In the genomic region with DNA sequence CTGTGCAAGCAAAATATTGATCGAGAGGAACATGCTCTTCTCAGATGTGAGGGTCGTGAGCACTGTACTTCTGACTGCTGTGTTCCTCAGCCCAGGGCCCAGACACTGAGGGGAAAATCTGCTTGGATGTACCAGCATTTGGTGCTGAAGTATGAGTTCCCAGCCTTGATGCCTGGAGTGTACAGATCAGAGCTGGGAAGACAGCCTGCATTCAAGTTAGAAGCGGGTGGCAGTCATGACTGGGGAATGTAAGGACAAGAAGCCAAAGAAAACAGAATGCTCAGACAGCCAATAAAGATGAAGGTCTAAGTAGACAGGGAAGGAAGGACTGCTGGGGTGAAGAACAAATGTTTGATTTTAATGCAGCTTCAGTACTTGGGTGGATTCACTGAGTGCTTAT, we compare ENCODE assay signal across 12 mouse cellular contexts.
DNase-seq lines count a peak whose midpoint lies in the region; ATAC-seq and TF ChIP-seq lines count a peak whose summit lies in the region.
"Had no signal": no experiment of that assay in that cellular context is flagged by ENCODE, and none has a peak within 500 bp of the region (broad histone marks: within the 10 kb centered on the region; RNA-seq: fewer than 3 reads in every experiment).

No protein-coding gene starts in this region.

- TF ChIP-seq CTCF in embryonic fibroblast, embryonic 13.5 days (IDR thresholded peaks at IDR 0.05; ENCODE audit: borderline replicate concordance, insufficient read depth, low read length): no peak

- no peak for DNase-seq in forebrain, embryonic 10.5 days (ENCODE audit: extremely low spot score, low spot score)
- peak; percentile 2 to 11 for DNase-seq in layer of hippocampus, adult 18-20 months (ENCODE audit: low spot score in 2 of 2)
- DNase-seq in layer of hippocampus, adult 9-11 months: no peak
- DNase-seq in heart, postnatal 4 days: peak; percentile 21
- no peak for DNase-seq in natural killer cell, adult 2 months (ENCODE audit: low spot score in 2 of 2)
- no peak for DNase-seq in frontal cortex, postnatal 36 days (ENCODE audit: low spot score in 2 of 2)
- DNase-seq: lung, postnatal 14 days; thymus, adult 18-20 months had no signal

- no peaks in the 10 kb centered on the region for H3K9me3 ChIP-seq in forebrain, embryonic 13.5 days (replicated peaks)
- no peaks in the 10 kb centered on the region for H3K9me3 ChIP-seq in forebrain, embryonic 10.5 days
- H3K9me3 ChIP-seq: intestine, embryonic 15.5 days had no signal

- WGBS in forebrain, embryonic 13.5 days: 84% methylated on average over 3 of the region's 3 CpGs
- WGBS in forebrain, embryonic 10.5 days: 91% methylated on average over 3 of the region's 3 CpGs

- H3K4me3 ChIP-seq in forebrain, embryonic 13.5 days: no peak overlapping the region
- H3K4me3 ChIP-seq in forebrain, embryonic 10.5 days: no peak overlapping the region
- no peak overlapping the region for H3K4me3 ChIP-seq in embryonic fibroblast, embryonic 13.5 days (ENCODE audit: insufficient read depth, low read length)
- H3K4me3 ChIP-seq: intestine, embryonic 15.5 days had no signal

- peak; percentile 21; the same call in 1 of the 2 replicates for TF ChIP-seq POLR2A in embryonic fibroblast, embryonic 13.5 days (IDR thresholded peaks at IDR 0.05; ENCODE audit: low read depth, low read length)

- H3K27me3 ChIP-seq in forebrain, embryonic 13.5 days: no peaks in the 10 kb centered on the region
- no peaks in the 10 kb centered on the region for H3K27me3 ChIP-seq in forebrain, embryonic 10.5 days (ENCODE audit: poor library complexity, severe bottlenecking)
- H3K27me3 ChIP-seq: intestine, embryonic 15.5 days had no signal

- H3K4me2 ChIP-seq in forebrain, embryonic 13.5 days: no peak overlapping the region
- H3K4me2 ChIP-seq: intestine, embryonic 15.5 days had no signal

- H3K9ac ChIP-seq in forebrain, embryonic 13.5 days: no peak overlapping the region
- H3K9ac ChIP-seq: intestine, embryonic 15.5 days had no signal

- H3K4me1 ChIP-seq in forebrain, embryonic 13.5 days: no peaks in the 10 kb centered on the region
- H3K4me1 ChIP-seq in forebrain, embryonic 10.5 days: no peaks in the 10 kb centered on the region
- H3K4me1 ChIP-seq in embryonic fibroblast, embryonic 13.5 days (ENCODE audit: control insufficient read depth, insufficient read depth, low read length): peaks cover 18% of the 10 kb centered on the region
- H3K4me1 ChIP-seq: intestine, embryonic 15.5 days had no signal

- ATAC-seq in forebrain, embryonic 13.5 days: peak; percentile 58; the same call in 1 of the 2 replicates
- ATAC-seq: intestine, embryonic 15.5 days had no signal

- H3K27ac ChIP-seq in forebrain, embryonic 13.5 days: no peak overlapping the region
- no peak overlapping the region for H3K27ac ChIP-seq in forebrain, embryonic 10.5 days
- H3K27ac ChIP-seq in embryonic fibroblast, embryonic 13.5 days (ENCODE audit: insufficient read depth, low read length): peak overlapping the region; percentile 79
- H3K27ac ChIP-seq: intestine, embryonic 15.5 days had no signal

- H3K36me3 ChIP-seq in forebrain, embryonic 13.5 days (ENCODE audit: poor library complexity, severe bottlenecking): no peaks in the 10 kb centered on the region
- no peaks in the 10 kb centered on the region for H3K36me3 ChIP-seq in forebrain, embryonic 10.5 days (replicated peaks)
- H3K36me3 ChIP-seq: G1E; intestine, embryonic 15.5 days had no signal

Comparison
In these comparisons a context has a peak if more than half of its experiments do, and no peak if none do; other contexts are left out.
1. DNase-seq: peak in layer of hippocampus, adult 18-20 months (2 of 2) and heart, postnatal 4 days (single experiment); none in forebrain, embryonic 10.5 days (single experiment), layer of hippocampus, adult 9-11 months (single experiment), natural killer cell, adult 2 months (0 of 2) and frontal cortex, postnatal 36 days (0 of 2).